Mouse (Mus musculus) C2C12 (cell line): ENCODE data around the gene Vpreb3. TPM values are rescaled to one million over a fixed set of nuclear protein-coding genes. Genes with fewer than 3 reads are reported as not detected.
"Not testable (repeated sequence)": the region's sequence is repeated elsewhere in the genome, so short reads cannot be mapped to it uniquely, and the experiment has no call there.

Experiments used
- H3K27me3 ChIP-seq: one replicate; pipeline ENCODE4 v1.6.1; 2011; ENCODE audit not compliant: control insufficient read depth, insufficient read depth, insufficient read length
- H3K36me3 ChIP-seq: one replicate; pipeline ENCODE4 v1.6.1; 2011; ENCODE audit not compliant: control insufficient read depth, insufficient read depth
- H3K4me3 ChIP-seq: one replicate; pipeline ENCODE4 v1.5.1; 2011; ENCODE audit warnings: mild to moderate bottlenecking, control low read depth; ENCODE audit not compliant: poor library complexity, insufficient read depth, severe bottlenecking
- H3K79me2 ChIP-seq: one replicate; pipeline ENCODE4 v1.6.1; 2011; ENCODE audit not compliant: control insufficient read depth, insufficient read depth
- H3K79me3 ChIP-seq: one replicate; pipeline ENCODE4 v1.6.1; 2011; ENCODE audit warnings: low read depth, control low read depth
- H3ac ChIP-seq: one replicate; pipeline ENCODE3; 2011; ENCODE audit warnings: low read depth; ENCODE audit not compliant: control insufficient read depth, insufficient read length
- CEBPB ChIP-seq: IDR thresholded peaks from one replicate; pipeline ENCODE4 v1.6.1; 2011; ENCODE audit warnings: low read depth, mild to moderate bottlenecking, control low read depth, moderate library complexity
- CTCF ChIP-seq: IDR thresholded peaks from one replicate; pipeline ENCODE4 v1.5.1; 2011; ENCODE audit not compliant: control insufficient read depth, insufficient read depth, insufficient read length
- FOSL1 ChIP-seq: IDR thresholded peaks from one replicate; pipeline ENCODE4 v1.8.0; 2011; ENCODE audit warnings: mild to moderate bottlenecking, low read length; ENCODE audit not compliant: poor library complexity, insufficient read depth, severe bottlenecking
- MAX ChIP-seq: IDR thresholded peaks from one replicate; pipeline ENCODE4 v1.6.1; 2011; ENCODE audit warnings: mild to moderate bottlenecking, control low read depth
- MYOD1 ChIP-seq: IDR thresholded peaks from one replicate; pipeline ENCODE4 v1.6.1; 2011; ENCODE audit warnings: low read depth; ENCODE audit not compliant: control insufficient read depth, insufficient read length
- MYOG ChIP-seq: IDR thresholded peaks from one replicate; pipeline ENCODE4 v1.6.1; 2011; ENCODE audit not compliant: control insufficient read depth, insufficient read length; ENCODE audit errors: extremely low read depth
- USF1 ChIP-seq: IDR thresholded peaks from one replicate; pipeline ENCODE4 v1.6.1; 2011; ENCODE audit warnings: low read depth, mild to moderate bottlenecking, control low read depth, moderate library complexity
- polyA plus RNA-seq: library from polyadenylated mRNA; unstranded; fragments of >200 nt; fragmentation: generic; extraction: Trizol; gene quantifications from one replicate; pipeline ENCODE4 v1.2.1, GENCODE M21; 2012; ENCODE audit warnings: missing spikeins

The Vpreb3 gene
- polyA plus RNA-seq, 1 experiment, result 0.13 TPM

DNA sequence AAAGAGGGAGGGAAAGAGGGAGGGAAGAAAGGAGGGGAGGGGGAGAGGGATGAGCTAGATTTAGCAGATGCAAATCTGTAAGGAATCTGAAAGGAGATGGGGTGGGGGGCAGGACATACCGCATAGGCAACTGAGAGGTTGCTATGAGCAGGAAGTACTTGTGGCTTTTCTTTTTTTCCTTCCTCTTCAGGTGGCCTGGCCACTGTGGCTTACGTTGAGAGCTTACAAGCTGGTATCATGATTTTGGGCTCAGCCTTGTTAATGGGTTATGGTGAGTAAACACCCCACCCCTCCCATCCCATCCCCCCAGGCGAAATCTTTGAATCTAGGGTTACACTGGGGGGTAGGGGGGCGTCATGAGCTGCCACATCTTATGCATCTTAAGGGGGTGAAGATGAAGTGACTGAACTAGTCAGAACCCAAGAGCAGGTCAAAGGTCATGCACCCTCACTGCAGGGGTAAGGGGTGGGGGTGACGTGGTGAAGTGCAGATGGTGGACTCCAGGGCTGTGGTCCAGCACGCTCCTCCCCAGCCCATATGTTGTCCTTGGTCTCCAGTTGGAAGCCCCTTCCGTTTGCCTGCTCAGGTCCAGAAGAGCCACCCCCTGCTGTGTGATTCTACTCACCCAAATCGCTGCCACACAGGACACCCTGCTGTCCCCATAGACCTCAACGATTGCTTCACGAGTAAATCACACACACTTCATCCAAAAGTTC, 35.4 kb downstream of the Vpreb3 start:
- no peaks in the 10 kb centered on the region for H3K79me2 ChIP-seq
- no peaks in the 10 kb centered on the region for H3K79me3 ChIP-seq
- no peak overlapping the region for H3ac ChIP-seq
- no peak overlapping the region for H3K4me3 ChIP-seq
- H3K27me3 ChIP-seq, result peaks cover 12% of the 10 kb centered on the region
- no peaks in the 10 kb centered on the region for H3K36me3 ChIP-seq
- TF ChIP-seq FOSL1 (no peak), MYOD1 (no peak), CTCF (no peak), USF1 (no peak), MAX (no peak)

- no peak for TF ChIP-seq FOSL1
Observed at GRCm38 (mm10) chr10:75978835-75979157, 35.9 kb downstream of the Vpreb3 start.

GRCm38 (mm10) chr10:75979432-75979831, 36.6 kb downstream of the Vpreb3 start:
- TF ChIP-seq CEBPB, result no peak
- TF ChIP-seq FOSL1, result no peak
- no peak for TF ChIP-seq USF1
- TF ChIP-seq MAX, result no peak
- TF ChIP-seq MYOD1, result no peak
- TF ChIP-seq MYOG, result no peak
- TF ChIP-seq CTCF, result no peak
- Histone ChIP-seq H3ac (no peak overlapping the region), H3K27me3 (peaks cover 15% of the 10 kb centered on the region), H3K79me3 (no peaks in the 10 kb centered on the region), H3K79me2 (no peaks in the 10 kb centered on the region), H3K36me3 (no peaks in the 10 kb centered on the region), H3K4me3 (no peak overlapping the region)

More at GRCm38 (mm10) chr10:75978835-75979157, 35.9 kb downstream of the Vpreb3 start:
- Histone ChIP-seq H3K36me3 (no peaks in the 10 kb centered on the region), H3K27me3 (peaks cover 15% of the 10 kb centered on the region), H3K79me3 (no peaks in the 10 kb centered on the region), H3ac (no peak overlapping the region), H3K4me3 (no peak overlapping the region), H3K79me2 (no peaks in the 10 kb centered on the region)

- H3K79me3 ChIP-seq, result no peaks in the 10 kb centered on the region
- H3ac ChIP-seq, result no peak overlapping the region
- H3K36me3 ChIP-seq, result no peaks in the 10 kb centered on the region
- H3K4me3 ChIP-seq, result no peak overlapping the region
- TF ChIP-seq MYOD1 (no peak), MYOG (no peak), FOSL1 (no peak), USF1 (no peak), MAX (no peak), CEBPB (no peak), CTCF (no peak)
- H3K27me3 ChIP-seq, result peaks cover 24% of the 10 kb centered on the region
- H3K79me2 ChIP-seq, result no peaks in the 10 kb centered on the region
Observed at GRCm38 (mm10) chr10:75990430-75991042, 47.7 kb downstream of the Vpreb3 start.

DNA sequence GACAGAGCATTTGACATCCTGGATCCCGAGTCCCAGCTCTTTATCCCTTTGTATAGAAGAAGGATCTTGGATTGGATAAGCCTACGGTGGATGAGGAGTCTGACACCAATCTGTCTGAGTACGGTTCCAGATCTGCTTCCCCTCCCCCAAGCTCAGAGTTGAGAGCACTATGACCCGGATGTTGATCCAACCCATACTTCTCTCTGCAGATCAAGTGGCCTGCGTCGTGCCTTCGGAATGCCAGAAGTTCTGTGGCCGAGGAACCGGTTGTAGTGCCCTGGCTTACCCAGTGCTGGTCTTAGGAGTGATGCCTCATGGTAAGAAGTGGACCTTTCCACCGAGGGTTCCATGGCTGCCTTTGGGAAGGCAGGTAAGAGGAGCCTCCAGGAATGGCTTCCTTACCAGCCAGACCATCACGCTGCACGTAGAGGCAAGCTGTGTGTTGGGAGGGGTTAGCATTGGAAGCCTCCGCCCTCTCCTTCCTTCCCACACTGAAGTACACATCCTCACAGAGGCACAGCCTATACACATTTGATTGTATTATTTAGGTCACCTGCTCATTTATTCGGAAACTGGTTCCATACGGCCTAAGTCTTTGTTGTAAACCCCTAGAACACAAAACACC, 50.9 kb downstream of the Vpreb3 start:
- Histone ChIP-seq H3K27me3 (peaks cover 29% of the 10 kb centered on the region), H3K79me2 (no peaks in the 10 kb centered on the region), H3K36me3 (no peaks in the 10 kb centered on the region), H3K4me3 (no peak overlapping the region), H3ac (no peak overlapping the region), H3K79me3 (no peaks in the 10 kb centered on the region)
- no peak for TF ChIP-seq USF1
- TF ChIP-seq CTCF, result no peak
- TF ChIP-seq FOSL1, result no peak
- TF ChIP-seq MYOD1, result no peak
- TF ChIP-seq MAX, result no peak
- TF ChIP-seq MYOG, result no peak
- no peak for TF ChIP-seq CEBPB

- H3K36me3 ChIP-seq, H3K79me3 ChIP-seq, H3K4me3 ChIP-seq, H3K79me2 ChIP-seq, H3ac ChIP-seq: not testable (repeated sequence)
- H3K27me3 ChIP-seq, result peaks cover 29% of the 10 kb centered on the region
Observed at GRCm38 (mm10) chr10:75994531-75995210, 51.8 kb downstream of the Vpreb3 start.
